Mouse (Mus musculus) E14TG2a.4 (cell line): ENCODE results near the gene March8.
"Not testable (repeated sequence)": the region's sequence is repeated elsewhere in the genome, so short reads cannot be mapped to it uniquely, and the experiment has no call there.

ENCODE experiments used
- H3K27me3 ChIP-seq: 2 replicates; pipeline ENCODE4 v1.6.1; 2014; ENCODE audit warnings: low read length, control low read depth; ENCODE audit not compliant: insufficient read depth
- H3K36me3 ChIP-seq: 2 replicates; pipeline ENCODE4 v1.6.1; 2014; ENCODE audit warnings: low read length, control low read depth; ENCODE audit not compliant: insufficient read depth
- H3K4me1 ChIP-seq: replicated peaks from 2 replicates; pipeline ENCODE4 v1.6.1; 2014; ENCODE audit warnings: low read depth, low read length, control low read depth
- H3K4me3 ChIP-seq: replicated peaks from 2 replicates; pipeline ENCODE4 v1.5.1; 2014; ENCODE audit warnings: mild to moderate bottlenecking, low read length
- H3K9me3 ChIP-seq: 2 replicates; pipeline ENCODE4 v1.6.1; 2014; ENCODE audit warnings: low read length, control low read depth
- CTCF ChIP-seq: conservative IDR thresholded peaks from 2 replicates; pipeline ENCODE4 v1.5.1; 2014; ENCODE audit warnings: low read length
- NANOG ChIP-seq: IDR thresholded peaks from 2 replicates; pipeline ENCODE4 v1.6.1; 2014; ENCODE audit warnings: borderline replicate concordance, low read length, mixed read lengths
- POU5F1 ChIP-seq: IDR thresholded peaks from 2 replicates; pipeline ENCODE4 v1.6.1; 2014; ENCODE audit warnings: low read length, borderline replicate concordance

Gene March8

DNA sequence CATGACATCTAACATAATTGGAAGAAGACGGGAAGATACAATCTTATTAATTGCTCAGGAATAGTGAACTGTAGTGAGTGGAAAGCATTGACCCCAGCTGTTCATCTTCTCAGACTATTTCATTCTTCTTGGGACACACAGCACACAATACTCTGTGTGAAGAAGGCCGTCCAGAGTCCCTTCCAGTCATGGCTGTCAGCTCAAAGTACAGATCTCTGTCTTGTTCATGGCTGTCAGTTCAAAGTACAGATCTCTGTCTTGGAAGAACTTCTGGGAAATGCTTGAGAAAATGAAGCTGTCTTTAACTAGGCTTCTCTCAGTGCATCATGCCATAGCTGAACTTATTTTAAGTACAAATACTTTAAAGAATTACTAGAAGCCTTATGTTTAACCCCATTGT is 10.1 kb downstream of the March8 start:
- TF ChIP-seq POU5F1 (no peak), NANOG (no peak), CTCF (no peak)
- H3K9me3 ChIP-seq = no peaks in the 10 kb centered on the region
- no peaks in the 10 kb centered on the region for H3K36me3 ChIP-seq
- H3K4me3 ChIP-seq = no peak overlapping the region
- H3K4me1 ChIP-seq = peaks cover 2% of the 10 kb centered on the region; the same call in 1 of the 2 replicates
- H3K27me3 ChIP-seq = no peaks in the 10 kb centered on the region

DNA sequence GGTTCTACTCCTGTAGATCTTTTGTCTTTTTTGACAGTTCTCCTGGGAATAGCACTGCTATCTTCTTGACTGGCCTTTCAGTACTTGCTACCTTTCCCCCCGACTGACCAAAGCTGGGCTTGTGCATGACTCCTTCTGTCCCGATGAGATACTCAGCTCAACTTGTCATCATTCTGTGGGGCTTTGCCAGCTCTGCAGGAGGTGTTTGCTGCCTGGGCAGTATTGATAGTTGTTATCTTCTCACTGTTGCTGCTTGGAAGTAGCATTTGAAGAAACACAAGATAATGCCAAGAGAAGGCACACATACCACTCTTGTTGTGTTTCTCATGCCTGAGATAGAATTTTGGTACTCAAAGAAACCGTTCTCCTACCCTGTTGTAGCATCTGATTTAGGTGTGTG is 12.2 kb downstream of the March8 start:
- TF ChIP-seq CTCF (no peak), NANOG (no peak), POU5F1 (no peak)
- Histone ChIP-seq H3K9me3 (no peaks in the 10 kb centered on the region), H3K4me3 (no peak overlapping the region), H3K4me1 (peaks cover 9% of the 10 kb centered on the region), H3K36me3 (no peaks in the 10 kb centered on the region), H3K27me3 (no peaks in the 10 kb centered on the region)

DNA sequence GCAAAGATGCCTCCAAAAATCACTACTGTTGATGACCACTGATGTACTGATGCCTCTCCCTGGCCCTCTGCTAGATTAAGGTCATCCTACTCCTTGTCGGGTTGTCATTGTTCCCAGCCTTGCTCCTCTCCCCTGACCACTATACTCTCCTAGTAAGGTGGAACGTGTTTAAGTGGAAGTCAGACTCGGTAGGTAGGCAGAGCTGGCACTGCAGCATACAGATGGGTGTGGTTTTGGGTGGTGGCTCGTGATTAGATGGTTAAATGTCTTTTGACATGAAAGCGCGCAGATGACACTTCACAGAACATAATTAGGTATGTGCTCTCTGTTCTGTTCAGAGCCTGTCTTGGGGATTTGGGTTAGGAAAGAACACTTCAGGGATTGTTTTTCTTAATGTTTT is 12.8 kb downstream of the March8 start:
- no peaks in the 10 kb centered on the region for H3K9me3 ChIP-seq

GRCm38 (mm10) chr6:116351534-116351933 is 13.7 kb downstream of the March8 start:
- no peaks in the 10 kb centered on the region for H3K36me3 ChIP-seq
- no peak overlapping the region for H3K4me3 ChIP-seq
- H3K27me3 ChIP-seq = no peaks in the 10 kb centered on the region
- TF ChIP-seq CTCF (no peak), NANOG (no peak), POU5F1 (no peak)
- H3K9me3 ChIP-seq = no peaks in the 10 kb centered on the region
- peaks cover 19% of the 10 kb centered on the region for H3K4me1 ChIP-seq

More for the DNA sequence above, 12.8 kb downstream of the March8 start:
- no peak overlapping the region for H3K4me3 ChIP-seq
- no peaks in the 10 kb centered on the region for H3K36me3 ChIP-seq
- no peaks in the 10 kb centered on the region for H3K27me3 ChIP-seq
- no peak for TF ChIP-seq NANOG
- no peak for TF ChIP-seq CTCF
- no peak for TF ChIP-seq POU5F1
- peaks cover 16% of the 10 kb centered on the region for H3K4me1 ChIP-seq

DNA sequence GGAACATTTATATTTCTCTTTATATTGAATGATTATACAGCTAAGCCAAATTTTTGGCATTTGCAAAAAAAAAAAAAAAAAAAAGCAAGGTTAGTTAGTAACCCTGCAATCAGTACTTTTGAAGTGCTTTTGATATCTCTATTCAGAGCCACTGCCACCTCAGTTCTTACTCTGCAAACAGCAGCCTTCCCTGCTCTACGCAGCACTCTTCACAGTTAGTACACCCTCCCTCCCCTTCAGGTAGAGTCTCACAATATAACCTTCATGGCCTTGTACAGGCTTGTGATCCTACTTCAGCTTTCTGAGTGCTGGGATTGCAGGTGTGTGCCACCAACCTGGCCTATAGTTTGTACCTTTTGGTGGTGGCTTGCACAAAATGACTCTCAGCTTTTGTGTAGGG is 15.6 kb downstream of the March8 start:
- Histone ChIP-seq H3K27me3 (no peaks in the 10 kb centered on the region), H3K9me3 (no peaks in the 10 kb centered on the region), H3K4me1 (peaks cover 34% of the 10 kb centered on the region), H3K36me3 (no peaks in the 10 kb centered on the region), H3K4me3 (no peak overlapping the region)
- no peak for TF ChIP-seq NANOG
- TF ChIP-seq CTCF = no peak
- TF ChIP-seq POU5F1 = no peak

- H3K9me3 ChIP-seq = not testable (repeated sequence)
Observed at GRCm38 (mm10) chr6:116356311-116356947, 18.6 kb downstream of the March8 start.

GRCm38 (mm10) chr6:116356948-116357325 is 19.1 kb downstream of the March8 start:
- Histone ChIP-seq H3K27me3 (no peaks in the 10 kb centered on the region), H3K4me3 (no peak overlapping the region), H3K4me1 (peaks cover 35% of the 10 kb centered on the region), H3K9me3 (no peaks in the 10 kb centered on the region), H3K36me3 (no peaks in the 10 kb centered on the region)
- TF ChIP-seq POU5F1 (no peak), CTCF (no peak), NANOG (no peak)

More at GRCm38 (mm10) chr6:116356311-116356947, 18.6 kb downstream of the March8 start:
- H3K4me3 ChIP-seq, H3K27me3 ChIP-seq, H3K36me3 ChIP-seq: not testable (repeated sequence)
- H3K4me1 ChIP-seq = peaks cover 35% of the 10 kb centered on the region

- Histone ChIP-seq H3K9me3 (0 out of 2 replicates have a peak, but pooled peaks cover 2% of the 10 kb centered on the region), H3K4me3 (no peak overlapping the region), H3K36me3 (no peaks in the 10 kb centered on the region), H3K4me1 (peaks cover 35% of the 10 kb centered on the region), H3K27me3 (no peaks in the 10 kb centered on the region)
- TF ChIP-seq POU5F1 (no peak), NANOG (no peak), CTCF (no peak)
Observed at GRCm38 (mm10) chr6:116358056-116358455, 20.2 kb downstream of the March8 start.

GRCm38 (mm10) chr6:116359256-116359655 is 21.4 kb downstream of the March8 start:
- Histone ChIP-seq H3K27me3 (no peaks in the 10 kb centered on the region), H3K36me3 (no peaks in the 10 kb centered on the region), H3K4me1 (peaks cover 35% of the 10 kb centered on the region), H3K4me3 (no peak overlapping the region), H3K9me3 (0 out of 2 replicates have a peak, but pooled peaks cover 2% of the 10 kb centered on the region)
- TF ChIP-seq CTCF = no peak
- no peak for TF ChIP-seq POU5F1
- no peak for TF ChIP-seq NANOG

DNA sequence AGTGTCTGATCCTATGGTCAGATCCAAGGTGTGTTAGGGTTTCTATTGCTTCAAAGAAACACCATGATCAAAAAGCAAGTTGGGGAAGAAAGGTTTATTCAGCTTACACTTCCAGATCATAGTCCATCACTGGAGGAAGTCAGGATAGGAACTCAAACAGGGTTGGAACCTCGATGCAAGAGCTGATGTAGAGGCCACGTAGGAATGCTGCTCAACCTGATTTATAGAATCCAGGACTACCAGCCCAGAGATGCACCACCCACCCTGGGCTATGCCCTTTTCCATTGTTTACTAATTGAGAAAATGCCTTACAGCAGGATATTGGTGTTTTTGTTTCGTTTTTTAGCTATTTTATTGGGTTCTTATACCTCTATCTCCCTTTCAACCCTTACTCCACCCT is 23.6 kb downstream of the March8 start:
- Histone ChIP-seq H3K9me3 (0 out of 2 replicates have a peak, but pooled peaks cover 2% of the 10 kb centered on the region), H3K4me1 (peaks cover 19% of the 10 kb centered on the region), H3K4me3 (no peak overlapping the region), H3K27me3 (no peaks in the 10 kb centered on the region), H3K36me3 (no peaks in the 10 kb centered on the region)
- no peak for TF ChIP-seq CTCF
- TF ChIP-seq NANOG = no peak
- no peak for TF ChIP-seq POU5F1
